Mouse (Mus musculus): ENCODE measurements around the gene Sp3. TPM values are rescaled to one million over a fixed set of nuclear protein-coding genes. Genes with fewer than 3 reads are reported as not detected.
"Not testable (repeated sequence)": the region's sequence is repeated elsewhere in the genome, so short reads cannot be mapped to it uniquely, and the experiment has no call there.

Sp3 gene
- polyA plus RNA-seq, 1 experiment from 2014 or later, result 58.5 TPM

DNA sequence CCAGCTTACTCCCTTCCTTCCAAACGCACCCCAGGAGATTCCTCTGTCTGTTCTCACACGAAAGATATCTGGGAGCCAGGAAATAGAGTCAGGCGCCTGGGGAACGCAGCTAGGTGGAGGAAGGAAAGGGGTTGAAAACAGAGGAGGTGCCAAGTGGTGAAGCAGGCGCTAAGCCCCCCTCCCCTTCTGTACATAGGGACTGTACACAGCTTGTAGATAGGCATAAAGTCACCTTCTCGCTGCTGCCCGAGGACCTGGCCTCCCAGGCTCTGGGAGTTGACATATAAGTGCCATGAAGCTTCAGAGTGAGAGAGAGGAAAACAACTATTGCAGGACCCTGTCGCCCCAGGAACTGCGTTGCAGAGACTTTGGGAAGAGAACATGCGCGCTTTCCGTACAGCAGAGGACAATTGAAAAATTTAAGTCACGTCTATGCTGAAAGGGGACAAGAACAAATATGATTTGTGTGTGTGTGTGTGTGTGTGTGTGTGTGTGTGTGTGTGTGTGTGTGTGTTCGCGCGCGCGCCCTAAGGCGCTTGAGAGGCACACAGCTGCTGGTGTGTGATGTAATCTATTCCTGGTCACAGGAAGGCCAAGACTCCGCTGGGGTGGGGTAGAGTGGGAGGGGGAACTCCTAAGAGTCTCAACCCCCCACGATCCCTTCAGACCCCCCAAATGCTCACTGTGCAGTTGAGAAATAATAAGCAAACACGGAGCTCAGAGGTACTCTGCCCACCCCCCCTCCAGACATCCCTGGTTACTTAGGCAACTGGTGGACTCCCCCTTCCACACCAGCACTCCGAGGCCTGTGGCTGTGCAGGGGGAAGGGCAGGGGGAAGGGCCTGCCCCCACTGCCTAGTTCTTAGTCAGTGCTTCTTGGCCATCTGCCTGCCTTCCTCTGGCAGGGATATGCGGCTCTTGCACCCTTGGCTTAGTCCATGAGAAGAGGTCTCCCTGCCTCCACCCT, 23.8 kb upstream of the Sp3 start:
- Histone ChIP-seq H3K4me1 (peaks cover 19% of the 10 kb centered on the region; the same call in 1 of the 2 replicates), H3K27me3 (replicated peaks) (no peaks in the 10 kb centered on the region), H3K9ac (no peak overlapping the region), H3K27ac (no peak overlapping the region), H3K36me3 (no peaks in the 10 kb centered on the region), H3K9me3 (no peaks in the 10 kb centered on the region), H3K4me2 (replicated peaks) (peak overlapping the region; percentile 18), H3K4me3 (no peak overlapping the region)
- ATAC-seq (ENCODE audit: low FRiP score, low read depth), result 0 out of 2 replicates have a peak, but pooled peaks have one; percentile 53
- WGBS, result 53% methylated on average over 24 of the region's 24 CpGs

GRCm38 (mm10) chr2:73003049-73003448, 22.8 kb upstream of the Sp3 start:
- Histone ChIP-seq H3K9me3 (no peaks in the 10 kb centered on the region), H3K27me3 (replicated peaks) (no peaks in the 10 kb centered on the region), H3K4me2 (replicated peaks) (no peak overlapping the region), H3K4me1 (peaks cover 19% of the 10 kb centered on the region; the same call in 1 of the 2 replicates), H3K27ac (no peak overlapping the region), H3K4me3 (no peak overlapping the region), H3K36me3 (no peaks in the 10 kb centered on the region), H3K9ac (no peak overlapping the region)
- no peak for ATAC-seq (ENCODE audit: low FRiP score, low read depth)
- WGBS, result 57% methylated on average over 11 of the region's 12 CpGs

GRCm38 (mm10) chr2:73002451-73002850, 22.2 kb upstream of the Sp3 start:
- no peaks in the 10 kb centered on the region for H3K27me3 ChIP-seq (replicated peaks)
- H3K36me3 ChIP-seq, result no peaks in the 10 kb centered on the region
- no peak for ATAC-seq (ENCODE audit: low FRiP score, low read depth)
- H3K27ac ChIP-seq, result no peak overlapping the region
- H3K4me2 ChIP-seq (replicated peaks), result no peak overlapping the region
- H3K4me3 ChIP-seq, result no peak overlapping the region
- 88% methylated on average over 6 of the region's 6 CpGs for WGBS
- no peak overlapping the region for H3K9ac ChIP-seq
- peaks cover 19% of the 10 kb centered on the region; the same call in 1 of the 2 replicates for H3K4me1 ChIP-seq
- no peaks in the 10 kb centered on the region for H3K9me3 ChIP-seq

GRCm38 (mm10) chr2:73001994-73002393, 21.7 kb upstream of the Sp3 start:
- Histone ChIP-seq H3K4me1 (peaks cover 19% of the 10 kb centered on the region; the same call in 1 of the 2 replicates), H3K36me3 (no peaks in the 10 kb centered on the region), H3K9ac (no peak overlapping the region), H3K27me3 (replicated peaks) (no peaks in the 10 kb centered on the region), H3K9me3 (no peaks in the 10 kb centered on the region), H3K4me3 (no peak overlapping the region), H3K4me2 (replicated peaks) (no peak overlapping the region), H3K27ac (no peak overlapping the region)
- ATAC-seq (ENCODE audit: low FRiP score, low read depth), result no peak
- 92% methylated on average over 5 of the region's 5 CpGs for WGBS

GRCm38 (mm10) chr2:73000194-73000593, 19.9 kb upstream of the Sp3 start:
- H3K27ac ChIP-seq, result no peak overlapping the region
- H3K27me3 ChIP-seq (replicated peaks), result no peaks in the 10 kb centered on the region
- H3K9ac ChIP-seq, result no peak overlapping the region
- H3K4me2 ChIP-seq (replicated peaks), result no peak overlapping the region
- 78% methylated on average over 8 of the region's 8 CpGs for WGBS
- H3K36me3 ChIP-seq, result no peaks in the 10 kb centered on the region
- ATAC-seq (ENCODE audit: low FRiP score, low read depth), result no peak
- H3K9me3 ChIP-seq, result no peaks in the 10 kb centered on the region
- H3K4me1 ChIP-seq, result peaks cover 17% of the 10 kb centered on the region; the same call in 1 of the 2 replicates
- no peak overlapping the region for H3K4me3 ChIP-seq

DNA sequence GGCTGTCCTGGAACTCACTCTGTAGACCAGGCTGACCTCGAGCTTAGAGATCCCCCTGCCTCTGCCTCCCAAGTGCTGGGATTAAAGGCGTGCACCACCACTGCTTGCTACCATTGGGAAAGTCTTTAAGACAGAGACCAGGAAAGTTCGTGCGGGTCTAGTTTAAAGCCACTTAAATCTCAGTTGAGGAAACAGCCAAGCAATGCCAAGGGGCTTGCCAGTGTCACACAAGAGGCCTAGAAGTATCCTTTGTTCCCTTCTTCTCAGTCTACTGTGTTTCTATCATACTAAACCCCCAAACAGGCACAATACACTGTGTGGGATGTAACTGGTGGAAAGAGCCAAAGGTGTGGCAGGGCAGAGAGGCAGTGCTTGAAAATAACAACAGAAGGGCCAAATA, 17.3 kb upstream of the Sp3 start:
- Histone ChIP-seq H3K4me1 (peaks cover 5% of the 10 kb centered on the region; the same call in 1 of the 2 replicates), H3K27me3 (replicated peaks) (no peaks in the 10 kb centered on the region), H3K9me3 (no peaks in the 10 kb centered on the region), H3K9ac (no peak overlapping the region), H3K4me3 (no peak overlapping the region), H3K4me2 (replicated peaks) (no peak overlapping the region), H3K27ac (no peak overlapping the region), H3K36me3 (no peaks in the 10 kb centered on the region)
- 94% methylated on average over 4 of the region's 4 CpGs for WGBS
- no peak for ATAC-seq (ENCODE audit: low FRiP score, low read depth)

GRCm38 (mm10) chr2:72996808-72997378, 16.6 kb upstream of the Sp3 start:
- H3K27me3 ChIP-seq (replicated peaks), result no peaks in the 10 kb centered on the region
- no peaks in the 10 kb centered on the region for H3K9me3 ChIP-seq
- peaks cover 5% of the 10 kb centered on the region; the same call in 1 of the 2 replicates for H3K4me1 ChIP-seq
- WGBS, result 70% methylated on average over 9 of the region's 9 CpGs
- H3K36me3 ChIP-seq, result no peaks in the 10 kb centered on the region
- H3K4me2 ChIP-seq (replicated peaks), result no peak overlapping the region
- H3K4me3 ChIP-seq, result no peak overlapping the region
- H3K27ac ChIP-seq, result no peak overlapping the region
- ATAC-seq (ENCODE audit: low FRiP score, low read depth), result no peak
- H3K9ac ChIP-seq, result no peak overlapping the region

DNA sequence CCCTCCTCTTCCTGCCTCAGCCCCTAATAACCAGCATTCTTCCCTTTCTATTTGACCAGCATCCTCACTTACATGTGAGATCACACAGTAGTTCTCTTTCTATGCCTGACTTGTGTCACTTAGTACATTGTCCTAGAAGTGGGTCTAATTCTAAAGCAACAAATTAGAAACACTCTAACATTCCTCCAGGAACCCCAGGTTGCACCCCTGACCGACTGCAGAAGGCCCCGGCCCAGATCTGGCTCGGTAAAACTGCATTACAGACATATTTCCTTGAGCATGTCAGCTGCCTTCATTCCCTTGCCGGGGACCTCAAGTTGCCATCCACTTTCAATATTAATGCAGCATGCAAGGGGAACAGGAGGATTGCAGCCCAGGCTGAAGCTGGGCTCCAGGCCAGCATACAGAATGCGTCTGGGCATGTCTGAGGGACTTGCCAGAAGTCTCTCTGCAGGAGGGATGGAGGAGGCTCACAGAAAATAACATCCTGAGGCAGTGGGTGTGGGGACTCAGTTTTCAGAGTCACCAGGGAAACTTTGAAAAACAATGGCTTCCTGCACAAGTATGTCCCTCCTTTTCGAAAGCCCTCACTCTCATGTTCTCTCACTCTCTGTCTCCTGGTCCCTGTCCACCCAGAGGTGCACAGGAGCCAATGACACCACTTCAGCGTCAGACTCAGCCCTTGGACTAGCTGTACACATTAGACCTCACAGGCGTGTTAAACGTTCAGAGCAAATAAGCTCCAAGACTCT, 15.3 kb upstream of the Sp3 start:
- H3K9me3 ChIP-seq, result no peaks in the 10 kb centered on the region

GRCm38 (mm10) chr2:72994165-72994564, 13.9 kb upstream of the Sp3 start:
- peaks cover 5% of the 10 kb centered on the region for H3K9me3 ChIP-seq
- no peak for ATAC-seq (ENCODE audit: low FRiP score, low read depth)
- H3K9ac ChIP-seq, result no peak overlapping the region
- no peak overlapping the region for H3K4me3 ChIP-seq
- H3K36me3 ChIP-seq, result peaks cover 3% of the 10 kb centered on the region; the same call in 1 of the 2 replicates
- no peak overlapping the region for H3K27ac ChIP-seq
- no peaks in the 10 kb centered on the region for H3K27me3 ChIP-seq (replicated peaks)
- WGBS, result 55% methylated on average over 2 of the region's 2 CpGs
- no peak overlapping the region for H3K4me2 ChIP-seq (replicated peaks)
- H3K4me1 ChIP-seq, result peaks cover 5% of the 10 kb centered on the region; the same call in 1 of the 2 replicates

More for the DNA sequence above, 15.3 kb upstream of the Sp3 start:
- ATAC-seq (ENCODE audit: low FRiP score, low read depth), result no peak
- H3K27me3 ChIP-seq (replicated peaks), result no peaks in the 10 kb centered on the region
- H3K4me1 ChIP-seq, result peaks cover 5% of the 10 kb centered on the region; the same call in 1 of the 2 replicates
- no peak overlapping the region for H3K27ac ChIP-seq
- 54% methylated on average over 9 of the region's 9 CpGs for WGBS
- no peak overlapping the region for H3K9ac ChIP-seq
- no peak overlapping the region for H3K4me3 ChIP-seq
- 0 out of 2 replicates have a peak overlapping the region, but pooled peaks have one; percentile 5 for H3K4me2 ChIP-seq (replicated peaks)
- no peaks in the 10 kb centered on the region for H3K36me3 ChIP-seq

- no peak overlapping the region for H3K9ac ChIP-seq
- WGBS, result 96% methylated on average over 17 of the region's 17 CpGs
- no peaks in the 10 kb centered on the region for H3K27me3 ChIP-seq (replicated peaks)
- no peak overlapping the region for H3K27ac ChIP-seq
- peaks cover 5% of the 10 kb centered on the region; the same call in 1 of the 2 replicates for H3K4me1 ChIP-seq
- peaks cover 6% of the 10 kb centered on the region; the same call in 1 of the 2 replicates for H3K36me3 ChIP-seq
- ATAC-seq (ENCODE audit: low FRiP score, low read depth), result no peak
- H3K9me3 ChIP-seq, result peaks cover 7% of the 10 kb centered on the region
- no peak overlapping the region for H3K4me2 ChIP-seq (replicated peaks)
- no peak overlapping the region for H3K4me3 ChIP-seq
These were observed 12.3 kb upstream of the Sp3 start for GRCm38 (mm10) chr2:72992497-72992896.

- not testable (repeated sequence) for H3K9me3 ChIP-seq; H3K9ac ChIP-seq; H3K4me1 ChIP-seq; H3K4me3 ChIP-seq; ATAC-seq (ENCODE audit: low FRiP score, low read depth); H3K4me2 ChIP-seq (replicated peaks); H3K36me3 ChIP-seq; H3K27me3 ChIP-seq (replicated peaks); H3K27ac ChIP-seq
- WGBS, result 91% methylated on average over 9 of the region's 9 CpGs
These were observed 8.7 kb upstream of the Sp3 start for GRCm38 (mm10) chr2:72988945-72989344.

- WGBS, result 93% methylated on average over 5 of the region's 5 CpGs
- H3K27me3 ChIP-seq (replicated peaks), result no peaks in the 10 kb centered on the region
These were observed 6.4 kb upstream of the Sp3 start, which contains the start of gene Gm11084 for GRCm38 (mm10) chr2:72986616-72987015. Gene Gm11084, minus strand, starts transcription at chr2:72986716.

More at GRCm38 (mm10) chr2:72986616-72987015, 6.4 kb upstream of the Sp3 start, which contains the start of gene Gm11084:
- H3K9ac ChIP-seq, result no peak within 1 kb of the TSS
- H3K4me2 ChIP-seq (replicated peaks), result no peak within 1 kb of the TSS
- no peak within 1 kb of the TSS for H3K4me3 ChIP-seq
- H3K9me3 ChIP-seq, result peaks cover 7% of the 10 kb centered on the region
- H3K36me3 ChIP-seq, result peaks cover 6% of the 10 kb centered on the region; the same call in 1 of the 2 replicates
- H3K27ac ChIP-seq, result no peak within 1 kb of the TSS
- ATAC-seq (ENCODE audit: low FRiP score, low read depth), result no peak
- H3K4me1 ChIP-seq, result no peaks in the 10 kb centered on the region
